Mouse (Mus musculus) adrenal gland, postnatal 25 days (tissue): Measurements from ENCODE around the gene Lhfp. TPM values are rescaled to one million over a fixed set of nuclear protein-coding genes. Genes with fewer than 3 reads are reported as not detected.

Experiments
- DNase-seq: peaks from one replicate; pipeline ENCODE4 v3.0.0; 2021; ENCODE audit warnings: mixed read lengths
- total RNA-seq: library from RNA; stranded (reverse); gene quantifications from 2 replicates; pipeline ENCODE4 v1.2.3, GENCODE M21; 2021

Gene Lhfp
- total RNA-seq, 1 experiment from 2014 or later: 20.4 TPM

DNA sequence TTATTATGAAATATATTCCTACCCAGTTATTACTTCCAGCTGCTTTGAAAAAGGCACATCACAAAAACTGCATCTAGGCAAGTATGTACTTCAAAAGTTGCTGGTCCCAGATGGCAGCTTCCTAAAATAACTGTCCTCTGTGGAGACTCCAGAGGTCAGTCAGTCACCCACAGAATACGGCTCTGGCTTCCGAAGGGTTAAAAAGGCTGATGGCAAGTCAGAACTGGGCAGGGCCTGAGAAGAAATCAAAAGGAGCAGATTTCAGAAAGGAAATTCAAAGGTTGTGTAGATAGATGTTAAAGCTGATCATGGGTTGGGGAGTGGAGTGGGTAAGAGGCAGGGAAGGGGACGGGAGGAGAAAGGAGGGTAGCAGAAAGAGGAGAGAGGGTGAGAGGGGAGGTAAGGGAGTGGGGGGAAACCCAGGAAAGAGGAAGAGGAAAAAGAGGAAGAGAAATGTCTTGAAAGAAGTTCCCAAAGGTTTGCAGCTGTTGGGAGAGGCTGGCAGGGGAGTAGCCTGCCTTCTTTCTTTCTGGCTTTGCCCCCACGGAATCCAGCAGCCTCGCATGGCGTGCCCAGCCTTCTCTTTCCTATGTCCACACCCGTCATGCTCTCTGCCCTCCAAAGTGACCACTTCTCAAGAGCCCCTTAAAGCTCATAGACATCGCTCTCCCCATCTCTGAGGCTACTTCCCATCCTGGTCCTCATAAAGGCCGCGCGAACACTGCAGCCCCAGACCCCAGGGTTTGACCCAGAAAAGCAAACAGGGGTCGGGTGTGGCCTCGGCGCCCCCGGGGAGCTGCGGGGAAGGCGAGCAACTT, 526 bp upstream of the Lhfp start:
- DNase-seq: no peak

DNA sequence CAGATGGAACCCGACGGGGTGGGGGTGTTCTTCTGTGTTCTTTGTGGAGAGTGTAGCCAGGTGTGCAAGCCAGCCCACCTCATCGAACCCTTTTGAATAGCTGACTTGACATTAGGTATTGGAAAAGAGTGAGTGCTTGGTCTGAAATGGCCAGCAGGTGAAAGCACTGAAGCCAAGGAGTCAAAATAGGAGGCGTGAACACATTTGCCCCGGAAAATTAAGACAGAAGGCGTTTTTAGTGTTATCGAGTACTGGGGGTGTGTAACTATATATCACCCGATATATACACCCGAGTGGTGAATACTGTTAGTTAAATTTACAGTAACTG, 876 bp downstream of the Lhfp start:
- no peak for DNase-seq

DNA sequence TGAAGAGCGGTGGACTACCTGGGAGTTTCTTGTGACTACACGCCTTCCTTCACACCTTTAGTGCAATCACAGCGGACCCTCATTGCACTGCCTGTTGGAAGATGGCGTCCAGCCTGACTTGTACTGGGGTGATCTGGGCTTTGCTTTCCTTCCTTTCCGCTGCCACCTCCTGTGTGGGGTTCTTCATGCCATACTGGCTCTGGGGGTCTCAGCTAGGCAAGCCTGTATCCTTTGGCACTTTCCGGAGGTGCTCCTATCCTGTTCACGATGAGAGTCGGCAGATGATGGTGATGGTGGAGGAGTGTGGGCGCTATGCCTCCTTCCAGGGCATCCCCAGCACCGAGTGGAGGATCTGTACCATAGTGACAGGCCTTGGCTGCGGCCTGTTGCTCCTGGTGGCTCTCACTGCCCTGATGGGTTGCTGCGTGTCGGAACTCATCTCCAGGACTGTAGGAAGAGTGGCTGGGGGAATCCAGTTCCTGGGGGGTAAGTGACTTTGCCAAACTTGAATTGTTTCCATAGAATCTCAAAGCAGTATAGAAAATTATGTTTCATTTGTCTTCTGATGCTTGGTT, 2.0 kb downstream of the Lhfp start:
- no peak for DNase-seq

DNA sequence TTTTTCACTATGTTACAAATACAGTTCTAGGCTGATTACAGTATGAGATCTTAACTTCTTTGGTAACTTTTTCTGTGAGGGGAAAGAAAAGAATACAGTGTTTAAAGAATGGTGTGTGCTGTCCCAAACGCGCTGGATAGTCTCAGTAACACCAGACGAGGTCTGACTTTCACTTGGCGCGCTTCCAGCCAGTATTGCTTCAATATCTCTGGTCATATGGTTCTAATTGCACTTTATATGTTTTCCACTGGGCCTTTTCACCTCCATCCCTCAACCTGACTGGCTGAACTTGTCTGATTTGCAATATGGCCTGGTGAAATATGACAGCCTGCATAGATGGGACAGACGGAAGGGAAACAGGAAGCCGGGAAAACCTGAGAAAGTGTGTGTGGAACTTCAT, 2.9 kb downstream of the Lhfp start:
- no peak for DNase-seq

DNA sequence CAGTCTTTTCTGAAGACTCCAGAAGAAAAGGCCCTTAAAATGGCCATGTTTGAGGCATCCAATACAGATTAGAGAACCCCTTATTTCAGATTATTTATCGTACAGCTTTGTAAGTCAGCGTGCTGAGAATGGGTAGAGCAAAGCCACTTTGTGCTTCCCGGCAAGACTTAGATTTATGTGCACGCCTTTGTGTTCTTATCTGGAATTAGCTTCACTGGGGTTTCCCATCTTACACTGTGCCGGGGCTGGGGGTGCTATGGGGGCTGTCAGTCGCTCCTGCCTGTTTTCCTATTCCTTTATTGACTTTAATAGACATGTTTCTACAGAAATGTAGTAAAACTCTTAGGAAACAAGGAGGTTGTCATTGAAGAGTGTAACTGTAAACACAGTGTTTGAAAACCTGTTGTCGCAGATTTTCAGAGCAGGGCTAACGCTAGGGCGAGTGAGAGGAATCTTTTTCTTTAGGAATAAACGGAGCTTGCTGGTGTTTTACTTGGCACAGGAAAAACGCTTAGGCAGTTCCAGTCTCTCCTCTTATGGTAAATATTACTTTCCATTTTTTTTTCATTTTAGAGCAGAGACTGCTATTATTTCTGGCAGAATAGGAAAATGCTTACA, 3.5 kb downstream of the Lhfp start:
- DNase-seq: no peak

DNA sequence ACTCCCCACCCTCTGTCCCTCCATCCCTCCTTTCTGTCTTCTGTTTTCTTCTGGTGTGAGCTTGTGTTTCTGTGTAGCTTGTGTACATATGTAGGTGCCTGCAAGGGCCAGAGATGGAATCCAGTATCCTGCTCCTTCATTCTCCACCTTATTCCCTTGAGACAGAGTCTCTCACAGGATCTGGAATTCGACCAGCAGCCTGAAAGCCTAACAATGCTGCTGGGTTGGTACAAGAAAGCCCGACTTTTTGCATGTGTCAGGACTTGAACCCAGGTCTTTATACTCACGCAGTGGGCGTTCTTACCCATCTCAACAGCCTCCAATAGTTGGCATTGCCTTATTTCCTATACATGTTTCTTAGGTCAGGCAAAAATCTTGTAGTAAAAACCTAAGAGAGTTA, 4.4 kb downstream of the Lhfp start:
- DNase-seq: no peak

DNA sequence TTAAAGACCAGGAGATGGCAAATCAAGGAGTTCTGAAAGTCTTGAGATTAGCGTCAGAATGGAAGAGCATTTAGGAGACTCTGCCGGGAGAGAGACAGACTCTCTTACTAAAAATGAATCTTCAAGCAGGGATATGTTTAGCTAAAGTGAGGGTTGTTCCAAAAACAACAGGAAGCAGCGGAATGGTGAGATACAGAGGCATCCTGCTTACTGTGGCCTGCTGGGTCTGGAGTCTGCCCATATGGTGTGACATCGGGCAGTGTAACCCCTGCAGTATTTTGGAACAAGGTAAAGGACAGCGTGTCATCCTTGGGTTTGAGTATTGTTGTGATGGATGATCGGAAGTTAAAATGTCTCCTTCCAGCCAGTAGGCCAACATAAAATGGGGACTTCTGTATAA, 5.0 kb downstream of the Lhfp start:
- DNase-seq: no peak

DNA sequence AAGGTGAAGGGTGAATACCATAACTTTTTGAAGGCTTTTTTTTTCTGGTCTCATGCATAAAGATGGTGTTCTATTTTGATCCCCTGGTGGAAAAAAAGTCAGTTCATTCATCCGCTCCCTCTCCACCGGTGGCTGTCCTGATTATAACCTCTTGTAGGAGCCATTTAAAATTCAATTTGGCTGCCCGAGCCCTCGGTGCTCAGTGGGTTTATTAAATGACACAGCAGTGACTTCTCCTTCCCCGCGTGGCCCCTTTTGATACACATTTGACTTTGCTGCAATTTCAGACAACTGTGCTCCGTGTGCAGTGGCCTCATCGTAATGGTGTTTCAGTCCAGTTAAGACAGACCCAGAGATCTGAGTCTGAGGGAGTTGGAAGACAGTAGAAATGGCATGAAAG, 11.1 kb downstream of the Lhfp start:
- no peak for DNase-seq

DNA sequence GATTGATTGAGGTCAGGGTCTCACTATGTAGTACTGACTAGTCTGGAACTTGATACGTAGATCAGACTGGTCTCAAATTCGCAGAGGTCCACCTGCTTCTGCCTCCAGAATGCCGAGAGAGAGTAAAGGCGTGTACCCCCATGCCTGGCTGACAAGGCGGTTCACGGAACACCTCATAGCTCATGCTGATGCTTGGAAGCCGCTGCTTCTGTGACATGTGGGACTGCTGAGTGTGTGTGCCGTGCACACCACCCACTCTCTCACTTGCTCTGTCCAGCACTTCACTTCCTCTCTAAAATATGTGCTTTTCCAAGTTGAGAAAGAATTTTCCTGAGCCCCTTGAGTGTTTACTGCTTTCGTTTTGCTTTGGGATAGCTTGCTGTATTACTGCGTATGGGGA, 15.1 kb downstream of the Lhfp start:
- DNase-seq: no peak

DNA sequence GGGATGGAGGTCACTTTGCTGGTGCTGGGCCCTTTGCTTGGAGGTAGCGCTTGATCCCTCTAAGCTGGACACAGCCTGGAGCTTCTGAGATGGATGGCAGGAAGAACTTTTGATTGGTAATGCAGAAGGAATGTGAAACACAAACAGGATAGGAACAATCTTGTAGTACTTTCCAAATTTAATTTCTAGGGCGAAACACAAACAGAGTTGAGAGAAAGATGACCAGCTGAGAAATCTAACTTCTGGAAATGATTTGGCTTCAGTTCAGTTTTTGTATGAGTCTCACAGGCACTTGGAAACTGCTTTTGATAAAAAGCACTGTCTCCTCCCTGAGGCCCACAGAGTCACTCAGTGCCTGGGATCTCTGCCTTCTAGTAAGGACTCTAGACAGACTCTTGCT, 18.6 kb downstream of the Lhfp start:
- DNase-seq: no peak

DNA sequence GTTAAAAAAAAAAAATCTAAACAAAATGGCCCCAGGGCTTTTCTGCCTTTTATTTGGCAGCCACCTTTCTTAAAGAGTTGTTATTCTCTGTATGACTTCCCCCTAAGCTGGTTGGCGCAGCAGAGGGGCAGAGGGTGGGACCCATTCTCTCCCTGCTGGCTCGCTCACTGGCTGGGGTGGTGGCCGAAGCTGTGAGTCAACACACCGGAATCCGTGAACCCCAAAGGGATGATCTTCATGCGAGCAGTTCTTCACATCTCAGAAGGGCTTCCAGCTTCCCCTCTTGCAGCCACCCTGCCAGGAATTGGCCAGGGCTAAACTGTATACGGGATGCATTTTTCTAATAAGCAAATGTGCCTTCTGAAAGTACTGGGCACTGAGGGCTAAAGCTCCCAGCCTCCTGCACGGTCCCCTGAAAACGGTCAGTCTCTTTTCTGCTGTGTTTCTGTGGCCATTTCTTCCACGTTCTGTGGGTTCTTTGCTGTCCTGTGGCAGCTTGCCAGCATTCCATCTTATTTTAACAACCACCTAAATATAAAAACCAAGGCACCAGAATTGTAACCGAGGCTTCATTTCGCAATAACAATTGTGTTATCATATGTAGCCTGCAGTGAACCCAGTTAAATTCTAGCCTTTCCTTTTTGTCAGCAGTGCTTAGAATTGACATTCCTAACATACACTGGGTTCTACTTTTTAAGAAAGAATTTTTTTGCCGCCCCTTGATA, 22.3 kb downstream of the Lhfp start:
- no peak for DNase-seq

DNA sequence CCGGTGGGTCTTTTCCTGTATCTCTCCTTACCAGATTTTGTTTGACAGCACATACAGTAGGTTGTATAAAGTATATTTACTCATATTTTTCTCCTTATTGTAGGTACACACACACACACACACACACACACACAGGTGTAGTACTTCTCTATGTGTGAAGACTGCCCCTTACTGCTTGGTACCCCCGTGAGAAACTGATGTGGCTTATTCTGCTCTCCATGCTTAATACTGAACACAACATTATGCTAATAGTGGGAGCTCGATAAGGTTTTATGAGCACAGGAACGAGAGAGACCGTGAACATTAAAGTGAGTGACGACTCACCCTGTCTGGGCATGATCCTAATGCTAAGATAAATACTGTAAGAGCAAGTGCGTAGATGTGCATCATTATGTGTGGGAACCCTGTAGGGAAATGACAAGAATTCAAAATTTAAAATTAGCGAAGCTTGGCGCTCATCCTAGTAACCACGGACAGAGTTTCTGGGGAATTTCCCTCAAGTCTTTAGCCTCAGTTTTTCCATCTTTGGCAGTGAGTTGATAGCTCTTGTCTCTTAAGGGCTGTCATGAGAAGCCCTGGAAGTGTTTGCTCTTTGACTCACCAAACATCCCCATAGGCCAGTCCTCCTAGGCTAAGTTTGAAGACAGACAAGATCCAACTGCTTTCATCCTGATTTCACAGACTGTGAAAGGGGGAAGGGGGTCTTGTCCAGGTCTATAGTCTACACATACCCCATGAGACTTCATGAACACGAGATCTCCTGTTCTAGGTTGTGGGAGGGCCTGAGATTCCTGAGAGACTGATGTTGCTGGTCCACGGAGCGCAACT, 24.2 kb downstream of the Lhfp start:
- DNase-seq: no peak

DNA sequence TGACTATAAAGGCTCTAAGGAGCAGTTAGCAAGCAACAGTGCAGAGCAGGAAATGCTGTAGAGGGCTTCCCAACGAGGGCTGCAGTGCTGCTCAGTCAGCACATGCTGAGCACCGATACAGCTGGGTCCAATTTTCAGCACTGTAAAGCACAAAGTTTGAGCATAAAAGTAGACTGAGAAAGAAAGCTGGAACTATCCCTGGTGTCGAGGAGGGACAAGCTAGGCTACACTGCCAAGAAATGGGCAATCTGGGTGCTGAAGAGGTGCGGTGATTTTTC, 24.7 kb downstream of the Lhfp start:
- no peak for DNase-seq

DNA sequence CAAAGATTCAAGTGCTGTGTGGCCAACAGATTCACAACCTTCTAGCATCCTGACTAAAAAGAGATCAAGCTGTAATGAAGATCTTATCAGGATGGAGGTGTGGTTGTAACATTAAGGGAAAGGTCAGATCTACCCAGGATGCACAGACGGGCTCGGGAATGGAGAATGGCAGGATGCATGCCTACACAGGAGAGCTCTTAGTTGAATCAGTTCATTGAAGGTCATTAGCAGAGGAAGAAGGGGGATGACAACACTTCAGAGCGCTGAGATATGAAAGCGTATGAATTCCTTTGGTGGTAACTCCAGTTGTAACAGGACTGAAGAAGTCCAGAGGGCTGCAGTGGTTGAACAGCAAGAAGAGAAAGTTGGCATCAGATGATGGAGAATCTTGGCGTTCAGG, 27.1 kb downstream of the Lhfp start:
- DNase-seq: no peak

DNA sequence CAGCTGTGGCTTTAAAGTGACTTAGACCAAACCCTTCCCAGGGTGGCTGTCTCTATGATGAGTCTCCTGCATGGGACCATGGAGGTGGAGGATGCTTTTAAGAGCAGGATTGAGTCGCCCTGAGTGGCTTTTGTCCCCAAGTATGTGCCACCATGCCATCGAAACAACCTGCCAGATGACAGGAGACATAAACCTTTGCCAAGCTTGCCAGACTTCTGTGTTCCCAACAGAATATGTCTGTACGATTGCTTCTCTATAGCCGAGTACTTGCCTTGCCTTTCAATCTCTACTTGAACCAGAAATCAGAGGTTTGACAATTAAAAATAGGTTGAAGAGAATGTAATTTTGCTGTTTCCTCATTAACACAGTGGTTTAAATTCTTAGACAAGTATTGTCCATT, 32.9 kb downstream of the Lhfp start:
- no peak for DNase-seq

DNA sequence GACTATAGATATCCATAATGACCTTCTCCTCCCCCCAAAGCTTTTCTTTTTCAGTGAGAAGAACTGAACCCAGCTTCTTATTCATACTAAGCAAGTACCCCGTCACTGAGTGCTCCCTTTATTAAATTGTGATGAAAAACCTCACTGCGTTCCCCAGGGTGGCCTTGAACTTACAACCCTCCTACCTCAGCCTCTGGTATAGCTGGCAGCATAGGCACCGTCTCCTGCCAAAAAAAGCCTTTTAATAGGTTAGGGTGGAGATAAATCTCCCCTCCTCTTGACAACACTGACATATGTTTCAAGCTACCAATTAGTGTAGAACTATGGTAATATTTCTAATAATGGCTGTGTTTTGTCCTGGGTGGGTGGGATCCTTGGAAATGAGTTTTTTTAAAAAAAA, 33.4 kb downstream of the Lhfp start:
- no peak for DNase-seq

DNA sequence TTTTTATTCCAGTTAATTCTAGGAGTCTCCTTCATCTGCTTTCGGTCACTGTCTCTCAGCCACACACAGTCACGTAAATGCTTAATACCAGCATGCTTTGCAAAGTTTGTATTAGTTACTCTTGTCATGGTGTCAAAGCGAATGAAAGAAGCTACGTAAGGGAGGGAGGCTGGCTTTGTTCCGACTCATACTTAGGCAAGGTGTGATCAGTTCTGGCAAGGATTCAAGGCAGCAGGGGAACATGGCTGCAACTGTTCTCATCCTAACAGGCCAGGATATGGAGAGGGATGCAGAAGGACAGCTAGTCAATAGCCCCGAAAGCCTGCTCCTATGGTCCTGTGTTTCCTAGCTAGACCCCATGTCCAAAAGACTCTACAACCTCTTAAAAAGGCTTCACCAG, 39.0 kb downstream of the Lhfp start:
- no peak for DNase-seq

DNA sequence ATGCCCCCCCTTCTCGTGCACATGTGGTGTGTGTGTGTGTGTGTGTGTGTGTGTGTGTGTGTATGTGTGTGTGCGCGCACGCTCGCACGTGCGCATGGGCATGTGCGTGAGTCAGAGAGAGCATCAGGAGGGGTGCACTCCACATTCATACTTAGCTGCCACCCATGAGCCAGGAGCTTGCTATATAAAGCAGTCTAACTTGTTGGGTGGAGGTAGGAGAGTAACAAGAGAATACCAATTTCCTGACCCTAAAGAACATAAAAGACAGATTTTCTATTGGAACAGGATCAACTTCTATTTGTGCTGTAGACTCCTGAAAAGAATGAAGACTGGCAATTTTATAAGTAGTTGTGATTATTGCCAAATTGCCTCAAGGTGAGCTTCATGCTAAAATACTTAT, 39.4 kb downstream of the Lhfp start:
- no peak for DNase-seq

DNA sequence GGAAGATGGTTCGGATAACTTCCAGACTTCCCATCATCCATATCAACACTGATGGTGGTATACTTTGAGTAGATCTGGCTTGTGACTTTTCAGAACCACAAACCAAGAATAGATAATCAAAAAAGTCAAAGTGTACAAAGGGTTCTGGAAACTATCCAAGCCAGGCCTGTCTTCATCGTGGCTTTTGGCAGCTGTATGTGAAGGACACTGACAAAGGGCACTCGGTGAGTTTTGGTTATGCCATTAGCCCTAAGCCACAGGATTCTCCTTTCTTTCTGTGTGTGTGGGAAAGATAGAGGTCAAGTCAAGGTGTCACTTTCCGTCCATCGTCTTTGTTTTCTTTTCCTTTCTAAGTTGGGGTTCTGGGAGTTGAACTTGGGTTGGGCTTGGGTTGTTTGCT, 42.4 kb downstream of the Lhfp start:
- DNase-seq: no peak

DNA sequence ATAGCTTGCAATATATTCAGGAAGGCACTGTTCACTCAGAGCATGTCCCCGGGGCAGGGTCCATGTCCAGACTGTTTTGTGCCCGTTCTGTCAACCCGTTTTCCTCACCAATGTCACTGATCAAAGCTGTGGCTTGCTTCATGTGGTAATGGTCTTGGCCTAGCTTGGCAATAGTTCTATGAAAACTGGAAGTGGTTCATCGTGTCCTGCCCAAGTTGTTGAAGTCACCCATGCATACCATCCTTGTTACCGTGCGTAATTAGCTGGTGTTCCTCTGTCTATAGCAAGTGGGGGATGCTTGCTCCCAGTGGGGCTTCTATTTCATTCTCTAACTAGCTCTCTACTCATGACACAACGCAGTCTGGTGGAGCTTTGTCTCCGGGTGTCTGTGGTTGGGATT, 43.5 kb downstream of the Lhfp start:
- no peak for DNase-seq

DNA sequence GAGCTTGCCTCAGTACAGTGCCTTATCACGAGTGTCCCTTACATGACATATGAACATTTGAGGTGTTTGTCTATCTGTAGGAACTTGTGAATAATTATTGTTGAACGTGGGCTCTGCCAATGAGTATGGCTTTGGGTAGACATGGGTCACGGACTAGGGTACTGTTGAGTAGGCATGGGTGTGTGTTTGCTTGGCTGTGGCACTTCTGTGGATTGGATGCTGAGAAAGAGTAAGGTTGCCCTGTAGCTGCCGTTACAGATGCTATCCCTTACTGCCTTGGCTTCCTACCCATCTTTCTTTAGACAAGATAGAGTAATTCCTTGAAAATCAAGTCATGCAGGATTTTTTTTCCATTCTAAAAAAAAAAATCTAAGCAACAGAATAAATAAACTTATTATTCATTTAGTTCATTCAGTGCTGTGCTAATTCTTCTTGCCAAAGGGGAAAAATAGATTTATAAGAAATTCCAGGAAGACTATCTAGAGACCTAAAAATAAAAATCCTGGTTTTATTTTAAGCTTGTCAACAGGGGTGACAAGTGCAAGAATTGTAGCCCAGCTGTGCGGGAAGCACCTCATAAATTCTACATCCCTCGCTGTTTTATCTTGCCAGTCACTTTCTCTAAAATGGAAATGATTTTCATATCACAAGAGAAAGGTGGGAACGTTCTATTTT, 45.3 kb downstream of the Lhfp start:
- DNase-seq: no peak

DNA sequence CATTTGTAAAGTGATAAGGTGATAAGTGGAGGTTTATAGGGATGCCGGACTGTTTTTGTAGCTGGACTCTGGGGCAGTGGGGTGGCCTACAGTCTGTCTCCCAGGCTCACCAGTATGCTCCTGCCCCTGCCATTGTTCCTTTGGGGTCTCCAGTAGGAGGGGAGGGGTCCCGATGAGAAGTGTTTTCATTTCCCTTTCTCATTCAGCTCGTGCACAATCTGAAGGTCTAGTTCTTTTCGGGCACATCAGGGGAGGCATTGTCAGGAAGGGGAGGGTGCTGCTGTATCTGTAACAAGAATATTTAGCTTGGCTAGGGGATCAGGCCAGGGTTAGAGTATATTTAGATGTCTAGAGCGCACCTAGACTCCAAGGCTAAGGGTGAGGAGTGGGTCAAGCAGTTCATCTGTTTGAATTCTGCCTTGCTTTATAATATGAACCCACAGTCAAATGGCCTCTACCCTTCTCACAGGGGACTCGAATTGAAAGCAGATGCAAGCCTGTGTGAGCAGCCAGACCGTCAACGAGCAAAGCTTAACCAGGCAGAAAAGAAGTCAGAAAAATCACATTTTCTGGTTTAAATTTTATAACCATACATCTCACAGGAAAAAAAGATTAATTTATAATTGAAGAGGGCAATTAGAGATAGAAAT, 46.0 kb downstream of the Lhfp start:
- DNase-seq: no peak
